Mouse (Mus musculus): ENCODE data around the gene Anxa9. TPM values are rescaled to one million over a fixed set of nuclear protein-coding genes. Genes with fewer than 3 reads are reported as not detected.

Anxa9 gene
- polyA plus RNA-seq, 1 experiment from 2014 or later: 57.2 TPM

GRCm38 (mm10) chr3:95315094-95315843 is 8.3 kb upstream of the Anxa9 start:
- H3K27me3 ChIP-seq (ENCODE audit: control insufficient read depth, insufficient read depth, low read length): no peaks in the 10 kb centered on the region
- TF ChIP-seq CTCF (IDR thresholded peaks at IDR 0.05; ENCODE audit: low read depth) (peak; percentile 64), EP300 (optimal IDR thresholded peaks at IDR 0.05) (no peak)
- DNase-seq (ENCODE audit: low spot score) (peak; percentile 95), ATAC-seq (ENCODE audit: low FRiP score, low TSS enrichment) (peak; percentile 93)
- under 1% methylated on average over 51 of the region's 71 CpGs for WGBS
- H3K36me3 ChIP-seq (ENCODE audit: control insufficient read depth, insufficient read depth, low read length): no peaks in the 10 kb centered on the region
- no peaks in the 10 kb centered on the region for H3K9me3 ChIP-seq (ENCODE audit: control insufficient read depth, low read length)
- H3K4me1 ChIP-seq (replicated peaks; ENCODE audit: control insufficient read depth, insufficient read depth): peaks cover 12% of the 10 kb centered on the region; the same call in 1 of the 2 replicates
- peak overlapping the region; percentile 94 for H3K27ac ChIP-seq (replicated peaks)
- peak overlapping the region; percentile 97 for H3K9ac ChIP-seq (ENCODE audit: low read length)
- H3K4me3 ChIP-seq (ENCODE audit: low read depth, low read length): peak overlapping the region; percentile 95
- peak overlapping the region; percentile 75 for H3K4me2 ChIP-seq (replicated peaks; ENCODE audit: low read depth)

GRCm38 (mm10) chr3:95314486-95315093 is 7.6 kb upstream of the Anxa9 start, which contains the start of gene Cers2:
Gene Cers2, plus strand, starts transcription at chr3:95314791.
- DNase-seq (ENCODE audit: low spot score) (no peak), ATAC-seq (ENCODE audit: low FRiP score, low TSS enrichment) (no peak)
- Histone ChIP-seq H3K36me3 (ENCODE audit: control insufficient read depth, insufficient read depth, low read length) (no peaks in the 10 kb centered on the region), H3K4me3 (ENCODE audit: low read depth, low read length) (peak within 1 kb of the TSS; percentile 95), H3K9me3 (ENCODE audit: control insufficient read depth, low read length) (no peaks in the 10 kb centered on the region), H3K9ac (ENCODE audit: low read length) (peak within 1 kb of the TSS; percentile 97), H3K4me2 (replicated peaks; ENCODE audit: low read depth) (peak within 1 kb of the TSS; percentile 75), H3K27ac (replicated peaks) (peak within 1 kb of the TSS; percentile 94), H3K4me1 (replicated peaks; ENCODE audit: control insufficient read depth, insufficient read depth) (peaks cover 12% of the 10 kb centered on the region; the same call in 1 of the 2 replicates), H3K27me3 (ENCODE audit: control insufficient read depth, insufficient read depth, low read length) (no peaks in the 10 kb centered on the region)
- WGBS: 7% methylated on average over 24 of the region's 27 CpGs
- TF ChIP-seq EP300 (optimal IDR thresholded peaks at IDR 0.05): no peak
- TF ChIP-seq CTCF (IDR thresholded peaks at IDR 0.05; ENCODE audit: low read depth): no peak; the same call in 1 of the 2 replicates

GRCm38 (mm10) chr3:95314075-95314474 is 7.1 kb upstream of the Anxa9 start:
- DNase-seq (ENCODE audit: low spot score): no peak
- H3K4me1 ChIP-seq (replicated peaks; ENCODE audit: control insufficient read depth, insufficient read depth): peaks cover 12% of the 10 kb centered on the region; the same call in 1 of the 2 replicates
- no peaks in the 10 kb centered on the region for H3K9me3 ChIP-seq (ENCODE audit: control insufficient read depth, low read length)
- H3K9ac ChIP-seq (ENCODE audit: low read length): peak overlapping the region; percentile 97; the same call in 1 of the 2 replicates
- H3K27me3 ChIP-seq (ENCODE audit: control insufficient read depth, insufficient read depth, low read length): no peaks in the 10 kb centered on the region
- no peak overlapping the region for H3K4me3 ChIP-seq (ENCODE audit: low read depth, low read length)
- H3K36me3 ChIP-seq (ENCODE audit: control insufficient read depth, insufficient read depth, low read length): no peaks in the 10 kb centered on the region
- peak overlapping the region; percentile 75; the same call in 1 of the 2 replicates for H3K4me2 ChIP-seq (replicated peaks; ENCODE audit: low read depth)
- TF ChIP-seq CTCF (IDR thresholded peaks at IDR 0.05; ENCODE audit: low read depth) (no peak), EP300 (optimal IDR thresholded peaks at IDR 0.05) (no peak)
- 80% methylated on average over 6 of the region's 6 CpGs for WGBS
- H3K27ac ChIP-seq (replicated peaks): 0 out of 2 replicates have a peak overlapping the region, but pooled peaks have one; percentile 94
- no peak for ATAC-seq (ENCODE audit: low FRiP score, low TSS enrichment)

GRCm38 (mm10) chr3:95313476-95313875 is 6.5 kb upstream of the Anxa9 start:
- Histone ChIP-seq H3K4me3 (ENCODE audit: low read depth, low read length) (no peak overlapping the region), H3K9me3 (ENCODE audit: control insufficient read depth, low read length) (no peaks in the 10 kb centered on the region), H3K4me2 (replicated peaks; ENCODE audit: low read depth) (no peak overlapping the region), H3K27ac (replicated peaks) (no peak overlapping the region), H3K36me3 (ENCODE audit: control insufficient read depth, insufficient read depth, low read length) (no peaks in the 10 kb centered on the region), H3K4me1 (replicated peaks; ENCODE audit: control insufficient read depth, insufficient read depth) (peaks cover 12% of the 10 kb centered on the region; the same call in 1 of the 2 replicates), H3K9ac (ENCODE audit: low read length) (no peak overlapping the region), H3K27me3 (ENCODE audit: control insufficient read depth, insufficient read depth, low read length) (no peaks in the 10 kb centered on the region)
- TF ChIP-seq CTCF (IDR thresholded peaks at IDR 0.05; ENCODE audit: low read depth) (no peak), EP300 (optimal IDR thresholded peaks at IDR 0.05) (no peak)
- 62% methylated on average over 7 of the region's 7 CpGs for WGBS
- ATAC-seq (ENCODE audit: low FRiP score, low TSS enrichment): no peak
- peak; percentile 13 for DNase-seq (ENCODE audit: low spot score)

- Histone ChIP-seq H3K9me3 (ENCODE audit: control insufficient read depth, low read length) (no peaks in the 10 kb centered on the region), H3K27ac (replicated peaks) (no peak overlapping the region), H3K4me2 (replicated peaks; ENCODE audit: low read depth) (no peak overlapping the region), H3K4me3 (ENCODE audit: low read depth, low read length) (no peak overlapping the region), H3K4me1 (replicated peaks; ENCODE audit: control insufficient read depth, insufficient read depth) (peaks cover 9% of the 10 kb centered on the region; the same call in 1 of the 2 replicates), H3K9ac (ENCODE audit: low read length) (no peak overlapping the region), H3K36me3 (ENCODE audit: control insufficient read depth, insufficient read depth, low read length) (no peaks in the 10 kb centered on the region), H3K27me3 (ENCODE audit: control insufficient read depth, insufficient read depth, low read length) (no peaks in the 10 kb centered on the region)
- WGBS: 54% methylated on average over 6 of the region's 6 CpGs
- no peak for TF ChIP-seq CTCF (IDR thresholded peaks at IDR 0.05; ENCODE audit: low read depth)
- TF ChIP-seq EP300 (optimal IDR thresholded peaks at IDR 0.05): no peak
- ATAC-seq (ENCODE audit: low FRiP score, low TSS enrichment): no peak
- DNase-seq (ENCODE audit: low spot score): peak; percentile 40
These were observed 5.6 kb upstream of the Anxa9 start for GRCm38 (mm10) chr3:95312623-95313022.

Data from stomach, postnatal 0 days (tissue).